Mouse (Mus musculus) kidney, embryonic 15.5 days (tissue): ENCODE measurements around the gene Fbxw10. TPM values are rescaled to one million over a fixed set of nuclear protein-coding genes. Genes with fewer than 3 reads are reported as not detected.
A peak's percentile ranks its signal among the peaks of the same experiment; 100 is the strongest.

Experiments used
- ATAC-seq: fragments of 200-750 bp; cut with Nextera tagmentation; replicated peaks from 2 replicates; pipeline ENCODE4 v1.8.0; 2017; ENCODE audit warnings: moderate TSS enrichment; ENCODE audit not compliant: low FRiP score
- H3K27ac ChIP-seq: fragments of 300-500 bp; sonication (generic); 2 replicates; pipeline ENCODE4 v1.5.1; 2015; ENCODE audit warnings: mild to moderate bottlenecking, inconsistent platforms
- H3K27me3 ChIP-seq: fragments of 300-500 bp; sonication (generic); 2 replicates; pipeline ENCODE4 v1.6.1; 2015; ENCODE audit warnings: inconsistent platforms
- H3K36me3 ChIP-seq: fragments of 300-500 bp; sonication (generic); 2 replicates; pipeline ENCODE4 v1.6.1; 2015; ENCODE audit warnings: inconsistent platforms
- H3K4me1 ChIP-seq: fragments of 300-500 bp; sonication (generic); 2 replicates; pipeline ENCODE4 v1.6.1; 2015; ENCODE audit warnings: inconsistent platforms
- H3K4me2 ChIP-seq: fragments of 300-500 bp; sonication (generic); 2 replicates; pipeline ENCODE4 v1.6.1; 2015; ENCODE audit warnings: moderate library complexity, mild to moderate bottlenecking, inconsistent platforms
- H3K4me3 ChIP-seq: fragments of 300-500 bp; sonication (generic); replicated peaks from 2 replicates; pipeline ENCODE4 v1.5.1; 2015; ENCODE audit warnings: mild to moderate bottlenecking, inconsistent platforms
- H3K9ac ChIP-seq: fragments of 300-500 bp; sonication (generic); 2 replicates; pipeline ENCODE4 v1.6.1; 2015; ENCODE audit warnings: mild to moderate bottlenecking, inconsistent platforms
- H3K9me3 ChIP-seq: fragments of 300-500 bp; sonication (generic); replicated peaks from 2 replicates; pipeline ENCODE4 v1.6.1; 2016; ENCODE audit warnings: inconsistent platforms
- WGBS: fragments of 180-500 bp; shearing (Covaris S2); methylation state at CpG from one replicate; pipeline ENCODE4 v1.1.7; 2015; ENCODE audit warnings: mixed read lengths; 5-methylcytosine and 5-hydroxymethylcytosine counted together
- polyA plus RNA-seq: library from polyadenylated mRNA; unstranded; fragments of >200 nt; fragmentation: Nextera tagmentation; extraction: Ambion mirVana; gene quantifications from 2 replicates; pipeline ENCODE4 v1.2.1, GENCODE M21; 2015

Gene Fbxw10
- polyA plus RNA-seq, 1 experiment from 2014 or later = 0.35 TPM

DNA sequence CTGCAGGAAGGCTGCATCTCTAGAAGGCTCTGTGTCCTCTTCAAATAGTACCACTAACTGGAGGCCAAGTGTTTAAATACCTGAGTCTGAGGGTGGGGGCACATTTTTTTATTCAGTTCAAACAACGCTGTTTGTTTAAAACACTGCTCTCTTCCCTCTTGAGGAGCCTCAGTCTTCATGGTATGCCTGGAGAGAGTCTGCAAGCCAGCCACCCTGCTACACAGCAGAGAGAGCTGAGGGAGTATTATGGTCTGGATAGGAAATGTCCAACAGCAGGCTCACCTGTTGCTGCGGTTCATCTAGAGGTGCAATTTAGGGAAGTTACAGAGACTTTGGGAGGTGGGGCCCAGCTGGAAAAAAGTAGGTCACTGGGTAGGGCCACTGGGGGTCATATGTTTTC lies 68.6 kb downstream of the Fbxw10 start:
- peaks cover 11% of the 10 kb centered on the region for H3K4me1 ChIP-seq
- 89% methylated on average over 2 of the region's 2 CpGs for WGBS
- no peak for ATAC-seq
- H3K9ac ChIP-seq = no peak overlapping the region
- H3K4me3 ChIP-seq = no peak overlapping the region
- H3K4me2 ChIP-seq = no peak overlapping the region
- no peaks in the 10 kb centered on the region for H3K27me3 ChIP-seq
- no peaks in the 10 kb centered on the region for H3K36me3 ChIP-seq
- H3K9me3 ChIP-seq = no peaks in the 10 kb centered on the region
- no peak overlapping the region for H3K27ac ChIP-seq

DNA sequence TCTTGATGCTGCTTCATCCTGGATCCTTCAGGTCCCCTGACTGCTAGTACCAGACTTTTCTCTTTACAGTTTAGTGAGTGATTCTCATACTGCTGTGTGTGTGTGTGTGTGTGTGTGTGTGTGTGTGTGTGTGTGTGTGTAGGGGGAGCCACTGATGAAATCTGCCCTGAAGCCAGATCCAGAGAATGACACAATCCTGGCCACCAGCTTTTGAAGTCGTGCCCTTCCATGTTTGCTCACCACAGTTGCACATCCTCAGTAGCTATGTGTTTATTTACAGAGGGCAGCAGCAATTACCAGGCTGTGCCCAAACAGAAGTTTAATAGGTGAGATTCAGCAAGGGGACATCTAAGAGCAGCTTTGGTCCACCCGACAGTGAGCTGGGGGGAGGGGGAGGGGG lies 69.9 kb downstream of the Fbxw10 start:
- no peaks in the 10 kb centered on the region for H3K36me3 ChIP-seq
- H3K27ac ChIP-seq = no peak overlapping the region
- H3K9me3 ChIP-seq = no peaks in the 10 kb centered on the region
- H3K4me2 ChIP-seq = no peak overlapping the region
- no peaks in the 10 kb centered on the region for H3K27me3 ChIP-seq
- 17% methylated on average over 2 of the region's 2 CpGs for WGBS
- no peak overlapping the region for H3K9ac ChIP-seq
- ATAC-seq = no peak
- H3K4me3 ChIP-seq = no peak overlapping the region
- peaks cover 12% of the 10 kb centered on the region for H3K4me1 ChIP-seq

DNA sequence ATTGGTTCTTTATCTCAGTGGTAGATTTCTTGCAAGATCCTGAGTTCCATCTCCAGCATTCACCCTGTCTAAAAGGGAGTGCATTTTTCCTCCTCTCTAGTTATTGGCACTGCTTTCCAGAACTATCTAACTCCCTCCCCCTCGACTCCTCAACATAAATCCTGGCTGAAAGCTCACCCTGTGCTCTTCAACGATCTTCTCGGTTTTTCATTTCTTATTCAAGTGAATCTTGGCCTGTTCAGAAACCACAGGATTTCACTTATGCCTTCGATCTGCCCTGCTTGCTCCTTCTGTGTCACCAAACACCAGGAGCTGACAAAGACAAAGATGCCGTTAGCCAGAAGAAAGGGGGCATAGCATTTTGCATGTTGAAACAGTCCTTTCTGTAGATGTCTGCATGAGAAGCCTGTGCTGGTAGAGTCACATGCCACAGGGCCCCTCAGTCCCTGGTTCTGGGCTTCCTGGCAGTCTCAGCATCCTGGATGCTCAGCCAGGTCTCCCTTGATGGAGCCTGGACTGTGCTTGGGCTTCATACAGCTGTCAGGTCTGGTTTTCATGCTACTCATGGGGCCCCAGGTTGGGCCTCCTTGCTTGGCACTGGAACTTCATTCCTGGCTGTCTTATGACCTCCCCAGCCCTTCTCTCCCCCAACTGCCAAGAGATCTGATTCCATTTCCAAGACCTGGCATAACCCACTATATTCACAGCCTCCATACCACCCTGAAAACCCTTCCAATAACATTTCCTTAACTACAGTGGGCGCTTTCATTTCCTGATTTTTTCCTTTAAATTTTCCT lies 73.3 kb downstream of the Fbxw10 start:
- no peak for ATAC-seq
- no peaks in the 10 kb centered on the region for H3K9me3 ChIP-seq
- peak overlapping the region; percentile 32; the same call in 1 of the 2 replicates for H3K4me3 ChIP-seq
- no peaks in the 10 kb centered on the region for H3K27me3 ChIP-seq
- WGBS = 52% methylated on average over 6 of the region's 6 CpGs
- no peak overlapping the region for H3K9ac ChIP-seq
- H3K4me1 ChIP-seq = peaks cover 16% of the 10 kb centered on the region
- H3K4me2 ChIP-seq = peak overlapping the region; percentile 59; the same call in 1 of the 2 replicates
- no peaks in the 10 kb centered on the region for H3K36me3 ChIP-seq
- H3K27ac ChIP-seq = peak overlapping the region; percentile 72

DNA sequence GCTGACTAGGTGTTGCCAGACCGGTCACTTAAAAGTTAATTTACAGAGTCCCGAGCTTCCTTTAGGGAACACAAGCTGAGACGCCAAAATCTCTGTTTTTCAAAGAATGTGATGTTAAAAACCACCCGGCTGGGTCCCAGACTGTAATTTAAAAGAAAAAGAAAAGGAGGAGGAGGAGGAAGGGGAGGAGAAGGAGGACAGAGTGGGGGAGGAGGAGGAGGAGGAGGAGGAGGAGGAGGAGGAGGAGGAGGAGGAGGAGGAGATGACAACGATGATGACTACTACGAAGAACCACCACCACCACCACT lies 73.8 kb downstream of the Fbxw10 start:
- no peaks in the 10 kb centered on the region for H3K9me3 ChIP-seq
- no peaks in the 10 kb centered on the region for H3K27me3 ChIP-seq
- peak overlapping the region; percentile 59 for H3K4me2 ChIP-seq
- peak overlapping the region; percentile 72 for H3K27ac ChIP-seq
- 11% methylated on average over 6 of the region's 6 CpGs for WGBS
- H3K4me1 ChIP-seq = peaks cover 16% of the 10 kb centered on the region
- no peak overlapping the region for H3K9ac ChIP-seq
- H3K36me3 ChIP-seq = no peaks in the 10 kb centered on the region
- H3K4me3 ChIP-seq = peak overlapping the region; percentile 32
- no peak for ATAC-seq

DNA sequence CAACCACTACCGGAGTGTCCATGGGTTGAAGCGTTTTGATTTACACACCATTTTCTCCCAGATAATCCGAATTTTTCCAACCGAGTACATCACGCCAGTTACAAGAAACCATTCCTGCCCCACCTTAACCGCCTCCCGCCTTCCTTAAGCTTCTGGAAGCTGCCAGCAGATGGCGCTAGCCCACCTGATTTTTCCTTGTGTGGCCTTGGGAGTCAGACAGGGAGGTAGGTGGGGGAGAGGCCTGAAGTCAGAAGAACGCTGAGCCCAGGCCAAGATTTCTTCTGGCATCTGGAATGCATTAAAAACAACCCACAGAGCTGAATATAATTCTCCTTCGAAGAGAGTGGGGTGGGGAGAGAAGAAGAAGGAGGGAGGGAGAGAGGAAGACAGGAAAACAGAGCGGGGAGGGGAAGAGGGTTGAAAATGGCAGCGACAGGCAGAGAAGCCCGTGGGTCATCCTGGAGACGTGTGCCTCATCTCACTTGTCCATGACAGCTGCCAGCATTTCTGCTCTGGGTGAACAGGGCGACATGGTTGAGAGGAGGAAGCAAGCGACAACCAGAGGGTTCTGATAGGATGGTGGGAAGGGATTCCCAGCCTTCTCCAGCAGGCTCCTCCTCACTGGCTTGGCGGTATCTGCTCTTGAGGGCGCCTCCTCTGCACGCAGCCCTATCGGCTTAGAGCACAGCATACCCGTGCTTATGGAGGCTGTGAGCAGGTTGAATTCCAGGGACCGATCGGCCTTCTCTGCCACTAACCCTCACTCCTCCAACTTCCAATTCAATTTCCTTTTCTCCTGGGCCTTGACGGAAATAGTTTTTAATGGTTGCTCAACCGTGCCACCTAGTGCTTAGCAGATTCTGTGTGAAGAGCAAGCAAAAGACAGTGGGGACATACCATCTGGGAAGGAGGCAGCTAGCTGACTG lies 74.4 kb downstream of the Fbxw10 start:
- H3K4me3 ChIP-seq = peak overlapping the region; percentile 32
- H3K4me1 ChIP-seq = peaks cover 16% of the 10 kb centered on the region
- peak overlapping the region; percentile 91 for H3K27ac ChIP-seq
- WGBS = 14% methylated on average over 25 of the region's 25 CpGs
- H3K9me3 ChIP-seq = no peaks in the 10 kb centered on the region
- peak; percentile 90 for ATAC-seq
- no peaks in the 10 kb centered on the region for H3K27me3 ChIP-seq
- no peaks in the 10 kb centered on the region for H3K36me3 ChIP-seq
- peak overlapping the region; percentile 59 for H3K4me2 ChIP-seq
- 0 out of 2 replicates have a peak overlapping the region, but pooled peaks have one; percentile 0 for H3K9ac ChIP-seq

DNA sequence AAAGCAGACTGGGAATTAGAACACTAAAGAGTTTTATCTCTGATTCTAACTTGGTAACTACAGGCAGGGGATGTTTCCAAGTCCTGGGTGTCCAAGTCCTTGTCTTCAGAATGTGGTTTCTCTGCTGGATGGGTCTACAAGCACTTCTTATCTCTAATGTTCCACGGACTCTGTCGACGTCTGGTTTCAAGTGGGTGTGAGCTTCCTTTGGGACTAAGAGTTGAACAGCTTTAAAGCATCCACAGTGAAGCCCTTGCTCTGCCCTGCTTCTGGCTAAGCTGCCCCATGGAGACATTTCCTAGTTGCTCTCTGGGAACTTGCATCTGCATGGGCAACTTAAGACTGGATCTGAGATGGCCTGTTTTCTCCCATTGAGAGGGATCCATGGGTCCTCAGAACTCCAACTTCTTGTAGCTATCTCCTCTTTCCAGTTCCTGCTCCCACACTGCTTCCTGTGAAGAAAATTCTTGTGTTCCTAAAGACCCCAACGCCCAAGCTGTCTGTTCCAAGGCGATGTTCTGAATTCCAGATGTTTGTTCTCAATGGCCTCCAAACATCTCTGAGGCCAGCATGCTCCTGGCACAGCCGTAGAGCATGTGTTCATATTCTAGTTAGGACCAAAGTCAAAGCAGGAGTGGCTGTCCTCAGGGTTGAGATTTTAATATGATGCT lies 77.4 kb downstream of the Fbxw10 start:
- no peak overlapping the region for H3K27ac ChIP-seq
- H3K27me3 ChIP-seq = no peaks in the 10 kb centered on the region
- no peak for ATAC-seq
- no peak overlapping the region for H3K4me3 ChIP-seq
- WGBS = 63% methylated on average over 6 of the region's 6 CpGs
- peaks cover 16% of the 10 kb centered on the region for H3K4me1 ChIP-seq
- no peaks in the 10 kb centered on the region for H3K9me3 ChIP-seq
- H3K9ac ChIP-seq = no peak overlapping the region
- H3K4me2 ChIP-seq = no peak overlapping the region
- H3K36me3 ChIP-seq = no peaks in the 10 kb centered on the region

Other genes starting within 250 kb of the Fbxw10 start
- gene Lrrc75a, start 198.5 kb upstream of the Fbxw10 start, polyA plus RNA-seq = 14.3 and 15.7 TPM in 2 replicates
- 67.3 and 70.4 TPM in 2 replicates for gene Mmgt2, start 198.4 kb upstream of the Fbxw10 start, polyA plus RNA-seq
- 8.6 and 8.9 TPM in 2 replicates for gene Zfp287, start 115.2 kb upstream of the Fbxw10 start, polyA plus RNA-seq
- gene Gm10428, start 94.0 kb upstream of the Fbxw10 start, polyA plus RNA-seq = not detected in 2 replicates
- 17.6 and 17.8 TPM in 2 replicates for gene Zfp286, start 57.6 kb upstream of the Fbxw10 start, polyA plus RNA-seq
- gene Trim16, start 26.8 kb upstream of the Fbxw10 start, polyA plus RNA-seq = 14.9 and 16.3 TPM in 2 replicates
- 70.3 and 77.3 TPM in 2 replicates for gene Tvp23b, start 32.4 kb downstream of the Fbxw10 start, polyA plus RNA-seq
- gene Cdrt4, start 104.1 kb downstream of the Fbxw10 start, polyA plus RNA-seq = not detected in 2 replicates
- not detected in 2 replicates for gene Tekt3, start 214.6 kb downstream of the Fbxw10 start, polyA plus RNA-seq